Mouse (Mus musculus) cerebellum, adult 2 months (tissue): ENCODE measurements around the gene Ska3.

Source experiments
- CTCF ChIP-seq: fragments of 200-500 bp; IDR thresholded peaks from 2 replicates; pipeline ENCODE4 v1.5.1; 2011; ENCODE audit warnings: low read depth, mild to moderate bottlenecking, control low read depth, low read length, moderate library complexity, borderline replicate concordance; ENCODE audit not compliant: insufficient read depth
- POLR2A ChIP-seq: fragments of 200-500 bp; IDR thresholded peaks from 2 replicates; pipeline ENCODE4 v1.6.1; 2011; ENCODE audit warnings: low read length, control low read depth, borderline replicate concordance; ENCODE audit not compliant: insufficient read depth

DNA sequence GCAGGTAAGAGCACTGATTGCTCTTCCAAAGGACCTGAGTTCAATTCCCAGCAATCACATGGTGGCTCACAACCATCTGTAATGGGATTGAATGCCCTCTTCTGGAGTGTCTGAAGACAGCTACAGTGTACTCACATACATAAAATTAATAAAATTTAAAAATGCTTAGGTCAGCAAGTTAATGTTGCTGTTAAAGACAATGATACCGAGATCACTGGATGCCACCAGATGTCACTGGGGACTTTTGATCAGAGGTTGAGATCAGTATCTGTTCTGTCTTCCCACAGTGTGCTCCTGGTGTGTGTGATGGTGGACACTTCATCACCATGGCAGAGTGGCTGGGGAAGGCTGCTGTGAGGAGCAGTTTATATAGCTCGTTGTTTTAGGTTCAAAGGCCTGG is 36.7 kb downstream of the Ska3 start:
- no peak for TF ChIP-seq CTCF
- TF ChIP-seq POLR2A = no peak
